Mouse (Mus musculus): Measurements from ENCODE around the gene Isl2. TPM values are rescaled to one million over a fixed set of nuclear protein-coding genes. Genes with fewer than 3 reads are reported as not detected.

Gene Isl2
- not detected for total RNA-seq (2021)
- long read RNA-seq, experiment 1, result 0 reads
- long read RNA-seq, experiment 2, result 0 reads

DNA sequence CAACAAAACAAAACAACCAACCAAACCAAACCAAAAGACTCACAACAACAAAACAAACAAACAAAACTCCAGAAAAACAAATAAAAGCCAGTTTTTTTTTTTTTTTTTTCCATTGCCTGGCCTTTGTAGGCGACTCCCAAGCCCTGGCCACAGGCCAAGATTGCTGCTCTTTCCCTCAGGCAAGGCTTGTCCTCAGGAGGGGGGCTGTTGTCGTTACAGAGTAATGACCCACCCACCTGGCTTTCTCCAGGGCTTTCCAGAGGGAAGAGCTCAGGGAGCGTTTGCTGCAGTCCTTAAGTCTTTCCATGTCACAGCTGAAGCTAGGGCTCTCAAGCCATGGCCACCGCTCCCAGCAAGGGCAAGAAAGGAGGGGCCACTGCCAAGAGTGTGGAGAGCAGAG is at the start of gene Isl2:
Isl2 (plus strand) TSS at position 296 of the 400 bp plus-strand sequence.
- DNase-seq (ENCODE audit: low spot score in 2 of 2), result no peak

DNA sequence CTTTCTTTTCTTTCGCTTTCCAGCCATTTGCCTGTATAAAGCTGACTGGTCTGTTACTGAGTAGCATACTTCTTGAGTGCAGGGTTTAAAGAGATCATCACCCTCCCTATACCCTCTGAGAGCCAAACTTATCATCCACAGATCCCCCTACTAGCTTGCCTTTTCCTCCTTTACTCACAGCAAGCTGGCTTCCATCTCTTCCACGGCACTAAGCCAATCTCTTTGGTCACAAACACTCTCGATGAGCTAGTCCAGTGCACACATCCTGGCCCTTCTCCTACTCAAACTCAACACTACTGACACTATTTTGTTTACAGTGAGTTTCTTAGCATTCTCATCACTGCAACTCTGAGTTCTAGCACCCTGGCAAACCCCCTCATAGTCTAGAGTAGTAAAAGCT is 30.6 kb upstream of the Isl2 start:
- DNase-seq (ENCODE audit: low spot score in 2 of 2), result no peak

DNA sequence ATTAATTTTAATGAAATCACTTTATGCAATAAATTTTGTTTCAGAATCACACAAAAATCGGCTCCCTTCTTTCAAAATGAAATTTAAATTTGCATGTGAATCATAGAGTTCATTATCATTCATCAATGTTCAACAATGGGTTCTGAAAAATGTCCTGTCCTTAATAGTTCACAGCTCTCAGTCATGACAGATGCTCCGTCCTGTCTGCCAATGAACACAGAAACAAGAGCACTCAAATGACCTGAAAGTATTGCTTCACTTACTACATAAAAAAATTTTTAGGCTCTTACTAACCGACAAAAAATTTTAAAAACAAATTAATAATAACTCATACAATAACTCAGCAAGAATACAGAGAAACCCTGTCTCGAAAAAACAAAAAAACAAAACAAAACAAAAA is 29.8 kb upstream of the Isl2 start:
- no peak for DNase-seq (ENCODE audit: low spot score in 2 of 2)

DNA sequence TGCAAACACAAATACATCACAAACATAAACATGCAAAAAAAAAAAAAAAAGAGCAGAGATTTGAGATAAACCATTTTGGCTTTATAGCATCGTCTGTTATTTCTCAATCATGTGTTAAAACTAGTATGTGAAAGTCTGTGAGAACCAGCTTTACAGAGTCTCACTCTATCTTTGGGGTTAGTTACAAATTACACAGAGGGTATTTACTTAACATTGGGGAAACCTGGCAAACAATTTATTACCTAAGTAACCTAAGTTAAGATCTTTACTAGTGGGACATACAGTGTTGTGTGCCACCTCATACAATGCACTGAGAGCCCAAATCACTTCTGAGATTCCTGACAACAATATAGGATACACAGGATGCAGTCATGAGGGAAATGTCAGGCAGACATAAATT is 28.7 kb upstream of the Isl2 start:
- DNase-seq (ENCODE audit: low spot score in 2 of 2), result no peak

DNA sequence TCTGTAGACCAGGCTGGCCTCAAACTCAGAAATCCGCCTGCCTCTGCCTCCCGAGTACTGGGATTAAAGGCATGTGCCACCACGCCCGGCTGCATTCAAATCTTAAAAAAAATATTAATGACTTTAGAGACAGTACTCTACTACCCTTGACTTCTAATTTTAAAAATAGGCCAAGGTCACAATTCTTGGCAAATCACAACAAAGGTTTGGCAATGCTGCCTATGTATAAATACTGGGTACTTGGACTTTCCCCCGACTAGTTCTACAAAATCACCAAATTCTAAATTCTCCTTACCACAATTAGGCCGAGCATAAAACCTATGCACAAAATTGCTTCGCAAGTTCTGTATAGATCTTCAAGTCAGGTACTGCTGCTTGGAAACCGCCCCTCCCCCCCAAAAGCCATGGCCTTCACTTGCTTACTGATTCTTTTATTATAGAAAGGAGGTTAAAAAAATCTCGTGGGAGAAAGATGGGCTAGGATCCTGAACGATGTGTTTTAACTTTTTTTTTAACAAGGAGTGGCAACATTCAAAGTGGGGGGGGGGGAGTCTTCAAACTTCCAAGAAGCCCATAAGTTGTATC is 27.7 kb upstream of the Isl2 start:
- no peak for DNase-seq (ENCODE audit: low spot score in 2 of 2)

DNA sequence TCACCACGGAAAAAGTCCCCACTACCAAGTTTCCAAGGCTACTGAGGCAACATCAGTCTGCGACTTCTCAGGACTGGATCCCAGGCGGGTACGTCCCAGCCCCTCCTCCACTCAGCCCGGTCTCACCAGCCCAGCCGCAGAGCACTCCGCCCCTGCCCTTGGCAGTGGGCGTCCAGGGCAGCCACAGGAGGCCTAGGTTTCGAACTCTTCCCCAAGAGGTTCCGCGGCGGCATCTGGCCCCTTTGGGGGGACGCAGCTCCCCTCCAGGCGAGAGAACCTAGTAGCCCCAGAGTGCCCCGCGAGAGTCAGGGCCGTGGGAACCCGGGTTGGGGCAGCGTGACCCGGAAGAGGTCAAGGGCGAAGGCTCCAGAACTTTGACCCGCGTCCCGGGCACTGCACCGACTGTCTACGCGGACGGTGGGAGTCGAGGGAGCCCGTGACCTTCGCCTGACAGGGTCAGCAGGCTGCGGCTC is 26.9 kb upstream of the Isl2 start:
- DNase-seq (ENCODE audit: low spot score in 2 of 2), result peak; percentile 19 to 66

DNA sequence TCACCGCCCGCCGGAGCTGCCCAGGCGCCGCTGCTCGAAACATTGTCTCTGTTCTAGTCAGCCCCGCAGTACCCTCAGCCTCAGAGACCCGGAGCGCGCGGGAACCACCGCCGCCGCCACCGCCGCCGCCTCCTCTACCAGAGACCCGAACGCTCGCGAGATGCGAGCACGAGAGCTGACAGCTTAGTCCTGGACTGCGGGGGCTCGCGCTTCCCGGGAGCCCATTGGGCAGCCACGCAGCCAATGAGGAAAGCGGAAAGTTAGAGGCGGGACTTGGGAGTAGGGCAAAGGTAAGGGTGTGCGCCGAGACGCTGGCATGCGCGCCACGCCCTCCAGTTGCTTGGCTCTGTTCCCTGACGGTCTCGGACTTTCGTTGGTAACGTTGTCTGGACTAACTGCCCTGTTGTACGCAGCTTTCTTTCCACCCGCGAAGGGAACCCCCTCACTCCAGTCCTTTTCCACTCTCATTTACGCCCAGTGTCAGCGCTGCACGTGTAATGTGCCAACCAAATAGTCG is 26.4 kb upstream of the Isl2 start, which contains the start of gene Etfa:
Etfa (minus strand) TSS at position 217 of the 517 bp plus-strand sequence.
- DNase-seq (ENCODE audit: low spot score in 2 of 2), result peak; percentile 85 to 94

DNA sequence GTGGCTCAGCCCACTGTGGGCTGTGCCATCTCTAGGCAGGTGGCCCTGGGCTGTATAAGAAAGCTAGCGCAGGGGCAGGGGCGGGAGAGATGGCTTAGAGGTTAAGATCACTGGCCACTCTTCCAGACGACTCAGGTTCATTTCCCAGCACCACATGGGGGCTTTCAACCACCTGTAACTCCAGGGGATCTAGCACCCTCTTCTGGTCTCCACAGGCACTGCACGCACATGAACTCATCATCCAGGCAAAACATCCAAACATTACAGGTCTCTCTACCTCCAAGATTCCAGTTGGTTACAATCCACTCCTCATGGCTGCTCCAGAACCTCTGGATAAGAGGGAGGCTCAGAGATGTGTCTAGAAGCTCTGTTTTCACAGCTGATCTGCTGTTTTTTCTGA is 12.8 kb upstream of the Isl2 start:
- DNase-seq (ENCODE audit: low spot score in 2 of 2), result no peak

DNA sequence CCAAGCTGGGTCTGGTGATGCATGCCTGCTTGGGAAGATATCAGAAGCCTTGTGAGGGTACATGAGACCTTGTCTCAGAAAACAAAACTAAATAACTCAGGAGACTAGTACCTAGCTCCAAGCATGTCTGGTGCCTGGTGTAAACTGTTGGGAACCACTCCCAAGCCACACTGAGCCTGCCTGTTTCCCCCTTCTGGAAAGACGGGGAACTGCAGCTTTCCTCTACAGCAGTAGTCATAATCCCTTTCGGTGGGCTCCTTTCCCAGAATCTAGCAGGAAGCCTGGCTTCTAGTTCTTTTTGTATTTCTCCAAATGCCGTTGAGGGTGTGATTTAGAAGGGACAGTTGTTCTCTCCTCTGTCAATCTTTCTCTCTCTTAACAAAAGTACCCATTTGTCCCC is 2.6 kb upstream of the Isl2 start:
- DNase-seq (ENCODE audit: low spot score in 2 of 2), result peak in 1 of 2 experiments; percentile 77

DNA sequence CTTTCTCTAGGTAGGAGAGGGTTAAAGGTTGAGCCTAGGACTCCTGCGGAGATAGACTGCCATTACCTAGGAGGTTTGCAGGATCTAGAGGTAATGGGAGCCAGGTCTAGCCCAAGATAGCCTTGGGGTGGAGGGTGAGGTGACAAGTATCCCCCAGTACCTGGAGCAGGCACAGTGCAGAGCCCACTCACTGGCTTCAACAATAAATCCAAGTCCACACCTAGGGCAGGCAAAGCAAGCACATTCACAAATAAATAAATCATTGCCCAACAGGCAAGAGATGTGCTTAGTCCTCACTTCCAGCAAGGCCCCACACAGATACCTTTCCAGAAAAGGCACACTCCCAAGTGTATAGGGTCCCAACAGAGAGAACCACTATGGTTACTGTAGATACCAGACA is 534 bp downstream of the Isl2 start:
- DNase-seq (ENCODE audit: low spot score in 2 of 2), result no peak

DNA sequence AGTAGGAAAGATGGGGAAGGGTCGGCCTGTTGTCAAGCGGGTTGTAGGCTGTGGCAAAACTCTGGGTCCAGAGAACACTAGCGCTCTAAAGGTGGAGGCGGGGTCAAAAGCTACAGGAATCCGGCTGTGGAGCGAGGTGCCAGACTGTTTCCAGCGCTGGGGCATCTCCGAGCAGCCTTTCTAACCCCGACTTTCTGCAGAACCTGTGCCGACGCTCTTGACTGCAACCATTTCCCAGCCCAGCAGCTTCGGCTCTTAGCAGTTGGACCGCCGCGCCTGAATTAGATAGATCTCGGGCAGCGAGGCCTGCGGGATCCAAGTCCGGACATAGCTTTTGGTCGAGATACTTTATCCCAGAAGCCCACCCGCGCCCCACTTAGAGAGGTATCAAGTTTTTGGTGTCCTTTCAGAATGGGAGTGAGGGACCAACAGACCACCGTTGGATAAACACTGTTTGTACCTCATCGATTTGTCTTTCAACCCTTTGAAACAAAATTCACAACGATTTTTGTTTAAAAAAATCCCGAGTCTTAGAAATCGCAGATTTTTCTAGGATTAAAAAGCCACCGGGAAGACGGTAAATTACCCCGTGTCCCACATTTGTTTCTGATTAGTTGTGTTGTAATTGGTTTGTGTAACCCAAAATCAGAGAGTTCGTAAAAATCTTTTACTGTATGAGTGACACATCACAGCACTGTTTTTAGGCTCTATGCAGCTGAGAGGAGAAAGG is 1.4 kb downstream of the Isl2 start:
- no peak for DNase-seq (ENCODE audit: low spot score in 2 of 2)

DNA sequence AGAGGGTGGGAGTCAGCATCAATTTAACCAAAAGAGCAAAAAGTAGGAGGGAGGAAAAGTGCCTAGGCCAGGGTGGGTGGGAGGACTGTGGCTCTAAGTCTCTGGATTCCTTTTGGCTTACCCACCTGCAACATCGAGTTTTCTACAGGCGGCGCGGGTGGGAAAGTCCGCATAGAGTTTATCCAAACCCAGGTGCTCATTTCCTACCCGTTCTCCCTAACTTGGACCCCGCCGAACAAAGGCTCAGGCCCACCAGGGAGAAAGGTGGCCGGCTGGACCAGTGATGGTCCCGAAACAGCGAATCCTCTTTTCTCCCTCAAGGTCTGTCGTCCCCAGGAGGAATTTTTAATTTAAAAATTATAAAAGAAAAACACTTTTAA is 1.9 kb downstream of the Isl2 start:
- DNase-seq (ENCODE audit: low spot score in 2 of 2), result no peak

DNA sequence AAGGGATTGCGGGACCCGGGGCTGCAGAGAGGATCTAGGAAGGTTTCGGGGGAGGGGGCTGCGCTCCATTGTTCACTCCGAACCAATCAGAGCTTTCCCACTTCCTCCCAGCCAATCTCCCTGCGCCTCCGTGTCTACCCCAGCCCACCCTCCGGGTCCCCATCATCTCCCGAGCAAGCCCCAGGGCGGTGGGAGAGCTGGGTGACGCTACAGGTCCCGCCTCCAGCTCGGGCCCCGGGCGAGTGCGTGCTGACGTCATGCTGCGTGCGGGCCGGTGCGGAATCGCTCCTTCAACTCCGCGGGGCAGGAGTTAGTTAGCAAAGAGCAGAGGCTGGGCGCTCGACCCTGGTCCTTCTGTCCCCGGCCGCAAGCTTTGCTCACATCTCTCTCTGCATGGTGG is 2.4 kb downstream of the Isl2 start:
- peak; percentile 28 to 48 for DNase-seq (ENCODE audit: low spot score in 2 of 2)

DNA sequence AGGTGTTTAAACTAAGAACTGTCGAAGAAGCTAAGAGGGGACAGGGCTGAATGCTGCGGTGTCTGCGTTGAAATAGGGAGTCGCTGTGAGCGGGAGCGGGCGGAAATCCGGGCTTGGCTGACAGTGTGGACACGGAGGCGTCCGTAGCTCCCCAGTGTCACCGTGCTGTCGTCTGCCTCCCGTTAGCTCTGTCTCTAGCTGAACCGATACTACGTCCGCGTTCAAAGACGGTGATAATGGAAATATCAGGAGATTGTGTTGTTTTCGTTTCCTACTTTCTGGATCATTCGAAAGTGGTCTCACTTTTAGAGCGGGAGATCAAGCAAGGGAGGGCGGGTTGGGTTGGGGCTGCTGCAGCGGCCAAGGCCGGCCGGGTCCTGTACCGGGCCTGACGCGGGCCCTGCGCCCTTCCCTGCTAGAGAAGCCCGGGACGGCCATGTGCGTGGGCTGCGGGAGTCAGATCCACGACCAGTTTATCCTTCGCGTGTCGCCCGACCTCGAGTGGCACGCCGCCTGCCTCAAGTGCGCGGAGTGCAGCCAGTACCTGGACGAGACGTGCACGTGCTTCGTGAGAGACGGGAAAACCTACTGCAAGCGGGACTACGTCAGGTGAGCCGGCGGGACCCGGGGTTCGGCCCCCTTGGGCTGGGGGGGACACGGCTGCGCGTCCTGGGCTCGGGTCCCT is 3.4 kb downstream of the Isl2 start:
- peak; percentile 33 to 39 for DNase-seq (ENCODE audit: low spot score in 2 of 2)

DNA sequence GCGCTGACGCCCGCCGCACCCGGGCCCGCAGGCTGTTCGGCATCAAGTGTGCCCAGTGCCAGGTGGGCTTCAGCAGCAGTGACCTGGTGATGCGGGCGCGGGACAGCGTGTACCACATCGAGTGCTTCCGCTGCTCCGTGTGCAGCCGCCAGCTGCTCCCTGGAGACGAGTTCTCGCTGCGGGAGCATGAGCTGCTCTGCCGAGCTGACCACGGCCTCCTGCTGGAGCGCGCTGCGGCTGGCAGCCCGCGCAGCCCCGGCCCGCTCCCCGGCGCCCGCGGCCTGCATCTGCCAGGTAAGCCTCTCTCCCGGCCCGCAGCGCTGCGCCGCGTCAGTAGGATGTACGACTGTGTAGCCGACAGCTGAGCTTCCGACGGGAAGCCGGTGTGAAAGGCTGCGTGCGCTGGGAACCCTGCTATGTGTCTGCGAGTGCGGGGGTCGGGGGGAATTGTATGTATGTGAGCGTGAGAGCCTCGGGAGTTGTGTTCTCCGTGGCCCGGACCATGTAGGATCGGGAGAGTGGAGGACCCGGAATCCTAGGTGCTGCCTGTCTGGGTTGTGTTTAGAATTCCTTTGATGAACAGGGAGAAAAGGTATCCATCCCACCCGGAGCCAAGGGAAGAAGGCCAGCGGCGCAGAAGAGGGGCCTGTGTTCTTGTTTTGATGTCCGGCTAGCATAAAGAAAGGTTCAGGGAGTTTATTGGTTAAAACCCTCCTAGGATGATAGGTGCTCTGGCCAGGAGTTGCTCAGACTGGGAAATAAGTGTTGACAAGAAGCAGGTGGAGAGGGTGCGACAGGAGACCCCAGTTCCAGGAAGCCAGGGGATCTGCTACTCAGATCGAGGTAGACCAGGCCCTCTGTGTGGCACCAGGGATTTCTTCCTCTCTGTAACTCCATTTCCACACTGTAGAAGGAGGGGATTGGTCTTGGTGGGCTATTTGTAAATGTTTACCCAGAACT is 4.2 kb downstream of the Isl2 start:
- no peak for DNase-seq (ENCODE audit: low spot score in 2 of 2)

DNA sequence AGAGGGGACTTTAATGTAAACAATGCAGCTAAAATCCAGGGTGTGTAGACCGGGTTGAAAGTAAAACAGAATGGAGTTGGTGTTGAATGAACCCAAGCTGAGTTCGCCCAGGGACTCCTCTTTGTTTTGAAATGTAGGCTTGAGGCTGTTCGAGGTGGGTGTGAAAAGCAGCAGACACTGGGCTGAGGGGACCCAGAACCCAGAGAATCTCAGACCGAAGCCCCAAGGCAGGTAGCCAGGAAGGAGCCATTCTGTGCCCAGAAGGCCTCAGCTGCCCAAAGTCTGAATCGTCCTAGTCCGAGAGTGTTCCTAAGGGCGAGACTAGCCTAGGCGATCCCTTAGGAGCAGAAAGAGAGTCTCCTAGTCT is 4.8 kb downstream of the Isl2 start:
- DNase-seq (ENCODE audit: low spot score in 2 of 2), result no peak

DNA sequence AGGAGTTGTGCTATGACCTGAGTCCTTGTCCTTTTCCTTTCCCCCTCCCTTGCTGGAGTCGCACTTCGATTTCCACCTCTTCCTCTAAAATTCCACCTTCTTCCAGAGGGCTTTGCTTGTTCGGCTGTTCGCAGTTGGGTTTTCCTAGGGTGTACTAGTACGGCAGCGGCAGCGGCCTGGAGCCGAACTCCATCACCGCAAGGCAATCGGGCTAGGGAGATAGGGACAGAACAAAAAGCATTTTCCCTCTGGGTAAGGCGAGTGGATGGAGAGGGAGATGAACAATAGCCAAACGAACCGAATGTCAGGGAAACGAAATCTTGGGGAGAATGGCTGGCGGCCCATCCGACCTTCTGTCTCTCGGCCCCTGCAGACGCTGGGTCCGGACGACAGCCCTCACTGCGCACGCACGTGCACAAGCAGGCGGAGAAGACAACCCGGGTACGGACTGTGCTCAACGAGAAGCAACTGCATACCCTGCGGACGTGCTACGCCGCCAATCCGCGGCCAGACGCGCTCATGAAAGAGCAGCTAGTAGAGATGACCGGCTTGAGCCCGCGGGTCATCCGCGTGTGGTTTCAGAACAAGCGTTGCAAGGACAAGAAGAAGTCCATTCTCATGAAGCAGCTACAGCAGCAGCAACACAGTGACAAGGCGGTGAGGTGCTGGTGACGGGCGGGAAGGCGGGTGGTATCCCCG is 5.4 kb downstream of the Isl2 start:
- peak in 1 of 2 experiments; percentile 40 for DNase-seq (ENCODE audit: low spot score in 2 of 2)

DNA sequence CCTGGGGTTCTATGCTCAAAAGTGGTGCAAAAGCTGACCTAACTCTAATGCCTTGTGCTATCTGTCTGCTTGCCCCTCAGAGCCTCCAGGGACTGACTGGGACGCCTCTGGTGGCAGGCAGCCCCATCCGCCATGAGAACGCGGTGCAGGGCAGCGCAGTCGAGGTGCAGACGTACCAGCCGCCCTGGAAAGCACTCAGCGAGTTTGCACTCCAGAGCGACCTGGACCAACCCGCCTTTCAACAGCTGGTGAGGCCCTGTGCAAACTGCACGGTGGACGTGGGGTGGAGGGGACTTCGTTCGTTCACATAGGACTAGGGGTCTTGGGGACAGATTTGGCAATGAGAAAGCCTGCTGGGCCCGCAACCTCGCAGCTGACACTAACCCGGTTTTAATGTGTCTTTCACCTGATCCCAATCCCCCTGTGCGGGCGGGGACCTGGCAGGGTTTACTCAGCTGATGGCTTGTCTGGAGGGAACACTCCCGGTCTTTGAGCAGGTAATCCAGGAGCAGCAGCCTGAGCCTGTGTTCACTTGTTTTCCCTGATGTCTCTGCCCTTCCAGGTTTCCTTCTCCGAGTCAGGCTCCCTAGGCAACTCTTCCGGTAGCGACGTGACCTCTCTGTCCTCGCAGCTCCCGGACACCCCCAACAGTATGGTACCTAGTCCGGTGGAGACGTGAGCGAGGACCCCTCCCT is 6.5 kb downstream of the Isl2 start:
- DNase-seq (ENCODE audit: low spot score in 2 of 2), result peak in 1 of 2 experiments; percentile 28

DNA sequence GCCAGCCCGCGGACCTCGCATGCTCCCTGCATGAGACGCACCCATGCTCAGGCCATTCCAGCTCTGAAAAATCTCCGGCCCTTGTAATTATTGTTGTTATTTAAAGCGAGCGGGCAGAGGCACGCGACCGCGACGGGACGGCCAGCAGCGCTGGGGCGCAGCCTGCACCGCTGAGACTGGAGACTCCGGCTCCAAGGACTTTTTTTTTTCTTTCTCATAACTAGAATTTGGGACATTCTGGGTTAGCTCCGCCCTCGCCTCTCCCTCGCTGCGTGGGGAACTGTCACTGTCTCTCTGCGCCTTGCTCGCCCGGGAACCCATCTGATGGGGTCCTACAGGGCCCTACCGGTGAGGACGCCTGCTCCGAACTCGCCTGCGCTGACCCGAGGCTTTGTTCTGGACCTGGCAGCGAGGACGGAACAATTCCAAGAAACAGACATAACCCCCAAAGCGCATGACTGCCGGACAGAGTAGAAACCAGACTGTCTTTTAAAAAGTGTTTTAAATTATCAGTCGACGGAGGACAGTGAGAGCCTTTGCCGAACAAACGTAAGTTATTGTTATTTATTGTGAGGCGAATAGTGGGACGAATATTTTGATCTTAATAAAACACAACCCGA is 7.2 kb downstream of the Isl2 start:
- peak in 1 of 2 experiments; percentile 17 for DNase-seq (ENCODE audit: low spot score in 2 of 2)
